Mouse (Mus musculus): ENCODE measurements around the gene Mcm7.
"Not testable (repeated sequence)": the region's sequence is repeated elsewhere in the genome, so short reads cannot be mapped to it uniquely, and the experiment has no call there.

The Mcm7 gene

DNA sequence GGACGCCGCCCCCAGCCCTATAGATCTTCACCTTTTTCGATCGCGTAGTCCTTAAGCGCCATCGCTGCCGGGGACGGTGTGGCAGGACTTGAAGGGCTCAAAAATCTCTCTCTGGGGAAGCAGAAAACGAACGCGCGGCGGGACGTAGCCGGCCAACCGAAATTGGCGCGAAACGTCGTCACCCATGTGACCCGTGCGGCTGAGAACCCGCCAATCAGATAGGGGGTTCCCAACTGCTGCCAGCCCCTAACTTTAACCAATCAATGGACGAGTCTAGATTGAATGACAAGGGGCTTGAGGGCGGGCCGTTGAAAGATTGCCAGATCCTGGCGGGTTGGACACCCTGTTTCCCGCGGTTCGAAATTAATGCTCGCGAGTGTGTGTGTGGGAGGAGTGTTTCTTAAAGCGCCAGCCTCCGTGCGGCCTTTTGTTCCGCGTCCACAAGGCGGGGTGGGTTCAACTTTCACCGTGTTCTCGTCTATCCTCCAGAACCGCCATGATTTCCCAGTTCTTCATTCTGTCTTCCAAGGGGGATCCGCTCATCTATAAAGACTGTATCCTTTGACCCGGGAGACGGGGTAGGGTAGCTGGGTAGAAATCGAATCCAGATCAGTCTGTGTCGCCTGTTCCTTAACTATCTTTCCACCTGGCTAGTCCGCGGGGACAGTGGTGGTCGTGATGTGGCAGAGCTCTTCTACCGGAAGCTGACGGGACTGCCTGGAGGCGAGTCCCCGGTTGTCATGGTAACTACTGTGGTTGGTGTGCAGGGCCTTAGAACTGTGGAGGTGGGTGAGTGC is at the start of gene Mcm7, which contains the start of gene Ap4m1:
Gene Mcm7, minus strand, starts transcription at position 728 of the 797 bp plus-strand sequence.
Gene Ap4m1, plus strand, starts transcription at position 308 of the 797 bp plus-strand sequence.
- DNase-seq (ENCODE audit: low spot score in 2 of 2): peak; percentile 98

GRCm38 (mm10) chr5:138219864-138220263 is 47.6 kb upstream of the Mcm7 start:
- DNase-seq (ENCODE audit: low spot score in 2 of 2): no peak

GRCm38 (mm10) chr5:138216632-138217031 is 44.4 kb upstream of the Mcm7 start:
- not testable (repeated sequence) for DNase-seq (ENCODE audit: low spot score in 2 of 2)

DNA sequence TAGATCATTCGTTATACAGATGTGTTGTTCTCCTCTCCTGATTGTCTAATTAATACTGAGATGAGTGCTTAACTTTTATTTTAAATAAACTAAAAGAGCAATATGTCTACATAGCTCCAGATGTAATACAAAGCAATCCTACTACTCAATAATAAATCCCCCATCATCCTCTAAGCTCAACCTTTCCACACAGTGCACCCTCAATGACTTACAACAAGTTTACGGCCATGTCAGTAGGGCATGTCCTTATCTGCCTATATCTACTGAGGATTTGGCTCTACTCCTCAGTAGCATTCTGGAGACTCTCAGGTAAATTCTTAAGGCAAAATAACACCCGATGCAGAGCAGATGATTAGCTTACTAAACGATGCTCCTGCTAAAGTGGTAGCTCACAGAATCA is 35.7 kb upstream of the Mcm7 start:
- no peak for DNase-seq (ENCODE audit: low spot score in 2 of 2)

GRCm38 (mm10) chr5:138207253-138207652 is 35.0 kb upstream of the Mcm7 start:
- no peak for DNase-seq (ENCODE audit: low spot score in 2 of 2)

DNA sequence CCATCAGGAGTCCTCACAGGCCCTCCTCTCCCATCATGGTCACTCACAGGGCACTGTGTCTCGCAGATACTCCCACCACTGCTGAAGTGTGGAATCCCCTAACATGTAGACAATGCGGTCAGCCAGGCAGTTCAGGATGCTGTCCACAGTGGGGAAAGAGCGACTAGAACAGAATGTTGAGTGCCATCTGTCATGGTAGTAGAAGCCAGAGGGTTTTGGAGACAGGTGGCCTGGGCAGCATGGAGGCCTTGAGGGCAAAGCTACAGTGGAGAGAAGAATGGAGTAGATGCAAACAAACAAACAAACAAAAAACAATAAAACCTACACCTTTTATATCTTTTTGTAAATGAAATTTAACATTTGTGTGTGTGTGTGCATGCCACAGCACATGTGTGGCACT is 29.9 kb upstream of the Mcm7 start:
- no peak for DNase-seq (ENCODE audit: low spot score in 2 of 2)

GRCm38 (mm10) chr5:138199576-138199975 is 27.4 kb upstream of the Mcm7 start:
- no peak for DNase-seq (ENCODE audit: low spot score in 2 of 2)

DNA sequence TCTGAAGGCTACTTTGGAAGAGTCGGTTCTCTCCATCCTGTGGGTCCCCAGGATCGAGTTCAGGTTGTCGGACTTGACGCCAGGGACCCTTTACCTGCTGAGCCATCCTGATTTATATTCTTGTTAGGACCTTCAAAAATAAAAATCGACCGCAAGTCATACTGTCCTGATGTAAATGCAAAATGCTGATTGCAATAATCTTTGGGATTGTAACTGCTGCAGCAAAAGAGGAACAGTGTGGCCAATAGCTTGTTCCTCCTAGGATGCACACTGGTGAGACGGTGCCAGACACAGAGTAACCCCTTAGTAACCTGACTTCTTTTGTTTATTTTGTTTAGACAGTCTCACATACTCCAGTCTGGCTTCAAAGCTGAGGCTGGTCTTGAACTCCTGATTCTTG is 23.2 kb upstream of the Mcm7 start:
- no peak for DNase-seq (ENCODE audit: low spot score in 2 of 2)

- DNase-seq (ENCODE audit: low spot score in 2 of 2): no peak
Observed at GRCm38 (mm10) chr5:138194755-138195345, 22.6 kb upstream of the Mcm7 start.

- peak; percentile 73 to 76 for DNase-seq (ENCODE audit: low spot score in 2 of 2)
Observed at GRCm38 (mm10) chr5:138193771-138194727, 21.8 kb upstream of the Mcm7 start, which contains the start of gene Mblac1. TSS of gene Mblac1 (plus strand) at chr5:138194314.

GRCm38 (mm10) chr5:138187661-138188306 is 15.6 kb upstream of the Mcm7 start:
- DNase-seq (ENCODE audit: low spot score in 2 of 2): peak in 1 of 2 experiments; percentile 52

- peak; percentile 76 to 82 for DNase-seq (ENCODE audit: low spot score in 2 of 2)
Observed at GRCm38 (mm10) chr5:138186950-138187638, 14.9 kb upstream of the Mcm7 start, which contains the start of the genes Taf6 and Cnpy4. TSS of gene Taf6 (minus strand) at chr5:138187451. TSS of gene Cnpy4 (plus strand) at chr5:138187485.

GRCm38 (mm10) chr5:138173217-138173616 is 995 bp upstream of the Mcm7 start:
- no peak for DNase-seq (ENCODE audit: low spot score in 2 of 2)

GRCm38 (mm10) chr5:138170936-138171561 is 1.2 kb downstream of the Mcm7 start:
- DNase-seq (ENCODE audit: low spot score in 2 of 2): peak; percentile 95 to 97

DNA sequence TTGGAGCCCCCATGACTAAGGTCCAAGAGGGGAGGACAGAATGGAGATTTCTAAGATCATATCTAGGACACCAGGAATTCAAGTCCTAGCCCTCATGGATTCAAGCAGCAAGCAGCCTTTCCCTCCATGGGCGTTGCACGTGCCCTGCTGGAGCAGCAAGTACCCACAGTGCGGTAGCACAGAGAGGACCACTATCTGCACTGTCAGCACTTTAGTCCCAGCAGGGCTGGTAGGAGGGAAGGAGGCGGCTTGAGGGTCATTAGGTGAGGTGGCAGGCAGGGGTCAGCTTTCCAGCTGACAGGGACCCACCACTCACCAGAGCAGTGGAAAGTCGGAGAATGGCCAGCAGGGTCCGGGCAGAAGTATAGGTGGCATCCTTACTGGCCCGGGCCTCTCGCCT is 6.6 kb downstream of the Mcm7 start:
- no peak for DNase-seq (ENCODE audit: low spot score in 2 of 2)

- no peak for DNase-seq (ENCODE audit: low spot score in 2 of 2)
Observed at GRCm38 (mm10) chr5:138163610-138164009, 8.6 kb downstream of the Mcm7 start.

- no peak for DNase-seq (ENCODE audit: low spot score in 2 of 2)
Observed at GRCm38 (mm10) chr5:138163046-138163445, 9.2 kb downstream of the Mcm7 start.

- peak; percentile 91 to 95 for DNase-seq (ENCODE audit: low spot score in 2 of 2)
Observed at GRCm38 (mm10) chr5:138160842-138161665, 11.2 kb downstream of the Mcm7 start, which contains the start of gene Cops6. TSS of gene Cops6 (plus strand) at chr5:138161071.

DNA sequence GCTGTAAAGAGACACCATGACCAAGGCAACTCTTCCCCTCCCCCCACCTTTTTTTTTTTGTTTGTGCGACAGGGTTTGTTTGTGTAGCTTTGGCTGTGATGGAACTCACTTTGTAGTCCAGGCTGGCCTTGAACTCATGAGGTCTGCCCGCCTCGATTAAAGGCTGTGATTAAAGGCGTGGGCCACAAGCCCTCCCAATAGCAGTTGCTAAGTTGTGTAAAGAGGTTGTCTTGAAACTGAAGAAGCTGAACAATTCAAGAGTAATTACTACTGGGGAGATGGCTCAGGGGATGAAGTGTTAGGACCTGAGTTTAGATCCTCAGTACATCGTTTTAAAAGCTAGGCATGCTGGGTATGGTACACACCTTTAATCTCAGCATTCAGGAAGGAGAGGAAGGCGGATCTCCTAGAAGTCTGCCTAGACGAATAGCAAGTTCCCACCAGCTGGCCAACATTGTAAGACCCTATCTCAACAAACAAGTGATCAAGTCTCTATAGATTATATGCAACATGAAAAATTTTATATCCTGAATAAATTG is 11.9 kb downstream of the Mcm7 start:
- DNase-seq (ENCODE audit: low spot score in 2 of 2): no peak
